Mouse (Mus musculus): ENCODE results near the gene Pld1. TPM values are rescaled to one million over a fixed set of nuclear protein-coding genes. Genes with fewer than 3 reads are reported as not detected.

Pld1 gene
- polyA plus RNA-seq, 1 experiment, result 2.5 TPM

GRCm38 (mm10) chr3:28170911-28171618, 232.6 kb downstream of the Pld1 start:
- Histone ChIP-seq H3K4me3 (ENCODE audit: insufficient read depth, poor library complexity, severe bottlenecking) (no peak overlapping the region), H3ac (ENCODE audit: control insufficient read depth, insufficient read length, low read depth) (no peak overlapping the region), H3K79me2 (ENCODE audit: control insufficient read depth, insufficient read depth) (no peaks in the 10 kb centered on the region), H3K79me3 (ENCODE audit: low read depth) (no peaks in the 10 kb centered on the region), H3K27me3 (ENCODE audit: control insufficient read depth, insufficient read depth, insufficient read length) (no peaks in the 10 kb centered on the region), H3K36me3 (ENCODE audit: control insufficient read depth, insufficient read depth) (no peaks in the 10 kb centered on the region)
- peak; percentile 70 for TF ChIP-seq USF1 (IDR thresholded peaks at IDR 0.05; ENCODE audit: low read depth)
- peak; percentile 82 for TF ChIP-seq CEBPB (IDR thresholded peaks at IDR 0.05; ENCODE audit: low read depth)
- TF ChIP-seq FOSL1 (IDR thresholded peaks at IDR 0.05; ENCODE audit: insufficient read depth, low read length, poor library complexity, severe bottlenecking), result no peak

DNA sequence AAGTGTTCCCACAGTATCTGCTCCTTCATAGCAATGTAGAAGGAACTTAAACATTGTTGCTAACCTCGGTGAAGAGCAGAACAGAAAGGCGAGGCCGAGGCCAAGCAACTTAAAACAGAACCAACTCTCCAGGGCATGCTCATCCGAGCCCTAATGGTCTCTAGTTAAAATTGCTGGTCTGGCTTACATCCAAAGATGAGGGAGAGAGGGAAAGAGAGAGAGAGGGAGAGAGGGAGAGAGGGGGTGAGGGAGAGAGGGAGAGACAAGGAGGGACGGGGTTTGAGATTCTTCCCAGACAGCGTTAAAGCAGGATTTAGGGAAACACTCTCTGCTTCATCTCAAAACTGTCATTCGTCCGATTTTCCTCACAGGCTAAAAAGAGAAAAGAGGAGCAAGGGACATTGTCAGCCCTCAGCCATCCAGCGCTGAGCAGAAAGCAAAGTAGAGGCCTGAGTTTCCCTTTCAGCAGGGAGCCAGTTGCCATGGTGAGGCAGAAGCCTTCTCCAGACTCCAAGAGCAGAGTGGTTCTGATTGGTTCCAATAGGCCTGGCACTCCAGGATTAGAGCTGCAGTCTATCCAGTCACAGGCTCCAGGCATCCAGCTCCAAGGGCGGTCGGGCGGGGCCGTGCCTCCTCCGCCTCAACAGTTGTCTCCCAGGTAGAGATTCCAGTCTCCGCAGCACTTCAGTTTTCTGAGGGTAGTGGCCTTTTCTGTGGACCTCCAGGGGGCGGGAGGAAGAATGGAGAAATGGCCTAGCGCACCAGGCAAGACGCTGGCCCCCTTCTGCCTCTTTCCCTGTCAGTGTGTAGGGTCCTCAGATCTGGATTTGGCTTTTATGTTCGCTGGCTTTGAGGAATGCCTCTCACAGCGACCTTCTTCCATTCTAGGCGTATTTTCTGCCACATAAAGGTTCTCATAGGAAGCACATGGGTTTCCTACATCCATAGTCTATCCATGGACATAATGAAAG, 237.8 kb downstream of the Pld1 start:
- TF ChIP-seq MYOG (IDR thresholded peaks at IDR 0.05; ENCODE audit: control insufficient read depth, extremely low read depth, insufficient read length) (no peak), CTCF (IDR thresholded peaks at IDR 0.05; ENCODE audit: control insufficient read depth, insufficient read depth, insufficient read length) (no peak), CEBPB (IDR thresholded peaks at IDR 0.05; ENCODE audit: low read depth) (no peak)
- Histone ChIP-seq H3K79me2 (ENCODE audit: control insufficient read depth, insufficient read depth) (no peaks in the 10 kb centered on the region), H3K4me3 (ENCODE audit: insufficient read depth, poor library complexity, severe bottlenecking) (no peak overlapping the region), H3K36me3 (ENCODE audit: control insufficient read depth, insufficient read depth) (no peaks in the 10 kb centered on the region), H3K27me3 (ENCODE audit: control insufficient read depth, insufficient read depth, insufficient read length) (no peaks in the 10 kb centered on the region), H3ac (ENCODE audit: control insufficient read depth, insufficient read length, low read depth) (no peak overlapping the region), H3K79me3 (ENCODE audit: low read depth) (no peaks in the 10 kb centered on the region)

- H3K36me3 ChIP-seq (ENCODE audit: control insufficient read depth, insufficient read depth), result no peaks in the 10 kb centered on the region
- no peak overlapping the region for H3K4me3 ChIP-seq (ENCODE audit: insufficient read depth, poor library complexity, severe bottlenecking)
- H3K79me3 ChIP-seq (ENCODE audit: low read depth), result no peaks in the 10 kb centered on the region
- no peaks in the 10 kb centered on the region for H3K27me3 ChIP-seq (ENCODE audit: control insufficient read depth, insufficient read depth, insufficient read length)
- no peak overlapping the region for H3ac ChIP-seq (ENCODE audit: control insufficient read depth, insufficient read length, low read depth)
- no peaks in the 10 kb centered on the region for H3K79me2 ChIP-seq (ENCODE audit: control insufficient read depth, insufficient read depth)
- TF ChIP-seq CTCF (IDR thresholded peaks at IDR 0.05; ENCODE audit: control insufficient read depth, insufficient read depth, insufficient read length) (no peak), MYOD1 (IDR thresholded peaks at IDR 0.05; ENCODE audit: control insufficient read depth, insufficient read length, low read depth) (no peak), MAX (IDR thresholded peaks at IDR 0.05) (no peak), FOSL1 (IDR thresholded peaks at IDR 0.05; ENCODE audit: insufficient read depth, low read length, poor library complexity, severe bottlenecking) (no peak), CEBPB (IDR thresholded peaks at IDR 0.05; ENCODE audit: low read depth) (no peak)
Measured at GRCm38 (mm10) chr3:28178333-28178732, 239.8 kb downstream of the Pld1 start.

Other genes with a start within 250 kb of the Pld1 start
- gene Fndc3b, start 227.4 kb upstream of the Pld1 start, polyA plus RNA-seq (2012; fragmentation: generic; extraction: Trizol), result 23.7 TPM
- gene Tmem212, start 42.3 kb upstream of the Pld1 start, polyA plus RNA-seq (2012; fragmentation: generic; extraction: Trizol), result not detected